Mouse (Mus musculus): ENCODE data around the gene Zfp273. TPM values are rescaled to one million over a fixed set of nuclear protein-coding genes. Genes with fewer than 3 reads are reported as not detected.
"Not testable (repeated sequence)": the region's sequence is repeated elsewhere in the genome, so short reads cannot be mapped to it uniquely, and the experiment has no call there.

Gene Zfp273
- polyA plus RNA-seq, 1 experiment from 2014 or later: 1.3 TPM

GRCm38 (mm10) chr13:67862508-67862907 lies 49.0 kb downstream of the Zfp273 start:
- Histone ChIP-seq H3K4me1 (ENCODE audit: insufficient read depth) (no peaks in the 10 kb centered on the region), H3K27me3 (ENCODE audit: insufficient read depth, low read length) (no peaks in the 10 kb centered on the region), H3K27ac (ENCODE audit: low read depth) (no peak overlapping the region), H3K4me3 (ENCODE audit: low read depth, low read length) (no peak overlapping the region), H3K4me2 (ENCODE audit: low read depth, low read length) (no peak overlapping the region), H3K9ac (replicated peaks) (no peak overlapping the region), H3K9me3 (ENCODE audit: low read length) (no peaks in the 10 kb centered on the region), H3K36me3 (replicated peaks; ENCODE audit: insufficient read depth, low read length) (no peaks in the 10 kb centered on the region)
- no peak for ATAC-seq
- TF ChIP-seq CTCF (IDR thresholded peaks at IDR 0.05; ENCODE audit: low read depth): no peak
- TF ChIP-seq EP300 (IDR thresholded peaks at IDR 0.05; ENCODE audit: low read depth): no peak
- DNase-seq: no peak
- WGBS (ENCODE audit: insufficient replicate concordance): 79% methylated on average over 9 of the region's 9 CpGs

DNA sequence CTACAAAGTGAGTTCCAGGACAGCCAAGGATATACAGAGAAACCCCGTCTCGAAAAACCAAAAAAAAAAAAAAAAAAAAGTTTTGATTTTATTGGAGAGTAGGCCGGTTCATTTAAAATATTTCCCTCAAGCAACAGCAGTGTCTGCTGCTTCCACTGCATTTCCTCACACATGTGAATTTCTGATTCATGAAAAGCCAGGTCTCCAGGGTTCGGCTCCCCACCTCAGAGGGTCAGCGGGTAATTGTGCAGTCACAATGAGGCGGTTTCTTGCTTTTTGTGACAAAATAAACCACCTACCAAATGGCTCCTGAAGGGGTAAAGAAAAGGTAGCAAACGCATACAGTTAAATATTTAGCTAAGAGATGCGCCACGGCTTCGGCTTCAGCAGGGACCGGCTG lies 49.5 kb downstream of the Zfp273 start, which contains the start of gene BC048507:
Gene BC048507, plus strand, starts transcription at position 301 of the 400 bp plus-strand sequence.
- no peak within 1 kb of the TSS for H3K4me2 ChIP-seq (ENCODE audit: low read depth, low read length)
- no peak within 1 kb of the TSS for H3K9ac ChIP-seq (replicated peaks)
- WGBS (ENCODE audit: insufficient replicate concordance): 73% methylated on average over 11 of the region's 11 CpGs
- H3K4me1 ChIP-seq (ENCODE audit: insufficient read depth): no peaks in the 10 kb centered on the region
- ATAC-seq (no peak), DNase-seq (no peak)
- H3K27ac ChIP-seq (ENCODE audit: low read depth): no peak within 1 kb of the TSS
- H3K27me3 ChIP-seq (ENCODE audit: insufficient read depth, low read length): no peaks in the 10 kb centered on the region
- H3K36me3 ChIP-seq (replicated peaks; ENCODE audit: insufficient read depth, low read length): no peaks in the 10 kb centered on the region
- no peak for TF ChIP-seq CTCF (IDR thresholded peaks at IDR 0.05; ENCODE audit: low read depth)
- TF ChIP-seq EP300 (IDR thresholded peaks at IDR 0.05; ENCODE audit: low read depth): no peak
- H3K4me3 ChIP-seq (ENCODE audit: low read depth, low read length): no peak within 1 kb of the TSS
- H3K9me3 ChIP-seq (ENCODE audit: low read length): no peaks in the 10 kb centered on the region

- no peak for ATAC-seq
- WGBS (ENCODE audit: insufficient replicate concordance): 54% methylated on average over 5 of the region's 5 CpGs
- H3K36me3 ChIP-seq (replicated peaks; ENCODE audit: insufficient read depth, low read length): no peaks in the 10 kb centered on the region
- H3K4me2 ChIP-seq (ENCODE audit: low read depth, low read length): no peak overlapping the region
- no peaks in the 10 kb centered on the region for H3K27me3 ChIP-seq (ENCODE audit: insufficient read depth, low read length)
- no peak for DNase-seq
- H3K9me3 ChIP-seq (ENCODE audit: low read length): no peaks in the 10 kb centered on the region
- no peak overlapping the region for H3K27ac ChIP-seq (ENCODE audit: low read depth)
- no peaks in the 10 kb centered on the region for H3K4me1 ChIP-seq (ENCODE audit: insufficient read depth)
- TF ChIP-seq CTCF (IDR thresholded peaks at IDR 0.05; ENCODE audit: low read depth) (no peak), EP300 (IDR thresholded peaks at IDR 0.05; ENCODE audit: low read depth) (no peak)
- no peak overlapping the region for H3K9ac ChIP-seq (replicated peaks)
- no peak overlapping the region for H3K4me3 ChIP-seq (ENCODE audit: low read depth, low read length)
Observed at GRCm38 (mm10) chr13:67864764-67865350, 51.3 kb downstream of the Zfp273 start.

DNA sequence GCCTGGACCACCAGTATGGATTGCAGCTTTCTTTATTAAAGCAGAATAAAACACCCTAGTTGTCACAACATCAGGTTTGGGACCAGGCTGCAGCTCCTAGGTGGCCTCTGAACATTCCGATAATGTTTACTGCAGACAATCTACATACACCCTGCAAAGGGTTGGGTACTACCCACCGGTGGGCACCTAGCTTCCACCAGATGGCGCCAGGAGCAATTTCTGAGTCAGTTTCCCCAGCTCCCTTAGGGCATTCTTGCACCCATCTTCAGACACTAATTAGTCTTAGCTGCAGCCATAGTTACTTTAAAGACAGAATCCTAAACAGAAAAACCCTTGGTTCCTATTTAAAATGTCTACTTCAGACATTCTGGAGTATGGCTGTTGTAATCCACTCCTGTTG lies 54.4 kb downstream of the Zfp273 start:
- Histone ChIP-seq H3K9ac (replicated peaks) (no peak overlapping the region), H3K4me2 (ENCODE audit: low read depth, low read length) (no peak overlapping the region), H3K4me1 (ENCODE audit: insufficient read depth) (no peaks in the 10 kb centered on the region), H3K27me3 (ENCODE audit: insufficient read depth, low read length) (no peaks in the 10 kb centered on the region), H3K4me3 (ENCODE audit: low read depth, low read length) (no peak overlapping the region), H3K27ac (ENCODE audit: low read depth) (no peak overlapping the region), H3K9me3 (ENCODE audit: low read length) (no peaks in the 10 kb centered on the region; the same call in 1 of the 2 replicates), H3K36me3 (replicated peaks; ENCODE audit: insufficient read depth, low read length) (no peaks in the 10 kb centered on the region)
- ATAC-seq (no peak), DNase-seq (no peak)
- TF ChIP-seq EP300 (IDR thresholded peaks at IDR 0.05; ENCODE audit: low read depth): no peak
- peak; percentile 34 for TF ChIP-seq CTCF (IDR thresholded peaks at IDR 0.05; ENCODE audit: low read depth)
- 27% methylated on average over 3 of the region's 3 CpGs for WGBS (ENCODE audit: insufficient replicate concordance)

GRCm38 (mm10) chr13:67876049-67876698 lies 62.6 kb downstream of the Zfp273 start:
- not testable (repeated sequence) for H3K4me1 ChIP-seq (ENCODE audit: insufficient read depth); H3K9ac ChIP-seq (replicated peaks); DNase-seq; H3K9me3 ChIP-seq (ENCODE audit: low read length); H3K4me2 ChIP-seq (ENCODE audit: low read depth, low read length); H3K27me3 ChIP-seq (ENCODE audit: insufficient read depth, low read length); ATAC-seq; H3K36me3 ChIP-seq (replicated peaks; ENCODE audit: insufficient read depth, low read length); H3K4me3 ChIP-seq (ENCODE audit: low read depth, low read length); H3K27ac ChIP-seq (ENCODE audit: low read depth)
- WGBS (ENCODE audit: insufficient replicate concordance): 37% methylated on average over 6 of the region's 12 CpGs

Other genes starting within 250 kb of the Zfp273 start
- 0.84 and 1.2 TPM in 2 replicates for gene Zfp729b, start 204.0 kb upstream of the Zfp273 start, polyA plus RNA-seq (2015; fragmentation: Nextera tagmentation; extraction: Ambion mirVana)
- gene Gm49345, start 176.0 kb upstream of the Zfp273 start, polyA plus RNA-seq (2015; fragmentation: Nextera tagmentation; extraction: Ambion mirVana): 0.08 TPM in 1 of 2 replicates, not detected in the other
- 0.58 and 1.1 TPM in 2 replicates for gene Zfp729a, start 175.9 kb upstream of the Zfp273 start, polyA plus RNA-seq (2015; fragmentation: Nextera tagmentation; extraction: Ambion mirVana)
- gene Zfp738, start 126.7 kb upstream of the Zfp273 start, polyA plus RNA-seq (2015; fragmentation: Nextera tagmentation; extraction: Ambion mirVana): 1.8 and 1.9 TPM in 2 replicates
- 0.69 and 0.99 TPM in 2 replicates for gene Zfp65, start 84.6 kb upstream of the Zfp273 start, polyA plus RNA-seq (2015; fragmentation: Nextera tagmentation; extraction: Ambion mirVana)
- gene Zfp85, start 58.5 kb upstream of the Zfp273 start, polyA plus RNA-seq (2015; fragmentation: Nextera tagmentation; extraction: Ambion mirVana): 0.72 and 1.1 TPM in 2 replicates
- gene Zfp493, start 34.0 kb upstream of the Zfp273 start, polyA plus RNA-seq (2015; fragmentation: Nextera tagmentation; extraction: Ambion mirVana): 0.22 and 0.36 TPM in 2 replicates
- 0.21 TPM in 2 replicates for gene Gm10037, start 17.4 kb downstream of the Zfp273 start, polyA plus RNA-seq (2015; fragmentation: Nextera tagmentation; extraction: Ambion mirVana)
- gene BC048507, start 49.6 kb downstream of the Zfp273 start, polyA plus RNA-seq (2015; fragmentation: Nextera tagmentation; extraction: Ambion mirVana): not detected in 2 replicates